Mouse (Mus musculus): Measurements from ENCODE around the gene Grb7.

Gene Grb7

GRCm38 (mm10) chr11:98446213-98446561 lies at the start of gene Grb7:
Gene Grb7, plus strand, starts transcription at chr11:98446394.
- DNase-seq (ENCODE audit: low read depth, low spot score), result no peak

- DNase-seq (ENCODE audit: low read depth, low spot score), result no peak
These were observed 48.2 kb upstream of the Grb7 start for GRCm38 (mm10) chr11:98397946-98398345.

- DNase-seq (ENCODE audit: low read depth, low spot score), result peak; percentile 83
These were observed 46.0 kb upstream of the Grb7 start, which contains the start of gene Pgap3 for GRCm38 (mm10) chr11:98400161-98400726. Gene Pgap3, minus strand, starts transcription at chr11:98400490.

- no peak for DNase-seq (ENCODE audit: low read depth, low spot score)
These were observed 45.4 kb upstream of the Grb7 start for GRCm38 (mm10) chr11:98400816-98401215.

GRCm38 (mm10) chr11:98406621-98407020 lies 39.6 kb upstream of the Grb7 start:
- DNase-seq (ENCODE audit: low read depth, low spot score), result no peak

GRCm38 (mm10) chr11:98408872-98409271 lies 37.3 kb upstream of the Grb7 start:
- DNase-seq (ENCODE audit: low read depth, low spot score), result no peak

GRCm38 (mm10) chr11:98409341-98409822 lies 36.8 kb upstream of the Grb7 start:
- no peak for DNase-seq (ENCODE audit: low read depth, low spot score)

GRCm38 (mm10) chr11:98412273-98412796 lies 33.9 kb upstream of the Grb7 start, which contains the start of gene Erbb2:
Gene Erbb2, plus strand, starts transcription at chr11:98412470.
- no peak for DNase-seq (ENCODE audit: low read depth, low spot score)

GRCm38 (mm10) chr11:98412797-98413301 lies 33.3 kb upstream of the Grb7 start:
- DNase-seq (ENCODE audit: low read depth, low spot score), result no peak

GRCm38 (mm10) chr11:98413731-98414130 lies 32.5 kb upstream of the Grb7 start:
- no peak for DNase-seq (ENCODE audit: low read depth, low spot score)

GRCm38 (mm10) chr11:98414162-98414561 lies 32.0 kb upstream of the Grb7 start:
- DNase-seq (ENCODE audit: low read depth, low spot score), result no peak

- DNase-seq (ENCODE audit: low read depth, low spot score), result no peak
These were observed 29.1 kb upstream of the Grb7 start for GRCm38 (mm10) chr11:98417074-98417473.

GRCm38 (mm10) chr11:98418273-98418672 lies 27.9 kb upstream of the Grb7 start:
- DNase-seq (ENCODE audit: low read depth, low spot score), result no peak

- no peak for DNase-seq (ENCODE audit: low read depth, low spot score)
These were observed 27.2 kb upstream of the Grb7 start for GRCm38 (mm10) chr11:98418939-98419547.

- no peak for DNase-seq (ENCODE audit: low read depth, low spot score)
These were observed 19.6 kb upstream of the Grb7 start for GRCm38 (mm10) chr11:98426592-98426991.

GRCm38 (mm10) chr11:98428436-98428835 lies 17.8 kb upstream of the Grb7 start:
- no peak for DNase-seq (ENCODE audit: low read depth, low spot score)

- no peak for DNase-seq (ENCODE audit: low read depth, low spot score)
These were observed 14.3 kb upstream of the Grb7 start for GRCm38 (mm10) chr11:98431743-98432502.

GRCm38 (mm10) chr11:98435723-98436122 lies 10.5 kb upstream of the Grb7 start:
- no peak for DNase-seq (ENCODE audit: low read depth, low spot score)

- DNase-seq (ENCODE audit: low read depth, low spot score), result no peak
These were observed 8.8 kb upstream of the Grb7 start for GRCm38 (mm10) chr11:98437441-98437840.

- DNase-seq (ENCODE audit: low read depth, low spot score), result peak; percentile 86
These were observed 7.6 kb upstream of the Grb7 start, which contains the start of gene Mien1 for GRCm38 (mm10) chr11:98438331-98439158. Gene Mien1, minus strand, starts transcription at chr11:98438991.

GRCm38 (mm10) chr11:98443688-98444087 lies 2.5 kb upstream of the Grb7 start:
- no peak for DNase-seq (ENCODE audit: low read depth, low spot score)

Measured in retina, adult 2 months (tissue).